Mouse (Mus musculus) erythroblast, embryonic 14.5 days (primary cell): Measurements from ENCODE around the gene Vps13a.

Experiments used
- GATA1 ChIP-seq: IDR thresholded peaks from 2 replicates; pipeline ENCODE4 v1.6.1; 2012; ENCODE audit warnings: low read length, inconsistent platforms, mixed read lengths
- TAL1 ChIP-seq: IDR thresholded peaks from 3 replicates; pipeline ENCODE4 v1.6.1; 2012; ENCODE audit warnings: low read length, inconsistent platforms, mixed read lengths

- TF ChIP-seq TAL1 = no peak
- TF ChIP-seq GATA1 = no peak
Observed at GRCm38 (mm10) chr19:16797923-16798322, 17.2 kb upstream of the Vps13a start.
